Mouse (Mus musculus) Muller cell, postnatal 12 days (primary cell): ENCODE results near the gene Zbtb8os.
A peak's percentile ranks its signal among the peaks of the same experiment; 100 is the strongest.

Source experiments
- DNase-seq: peaks from one replicate; pipeline ENCODE4 v3.0.0-alpha.2; 2015; ENCODE audit errors: inconsistent ontology term

Zbtb8os gene

GRCm38 (mm10) chr4:129376961-129377545 lies 41.6 kb downstream of the Zbtb8os start:
- DNase-seq = peak; percentile 55

GRCm38 (mm10) chr4:129377601-129378390 lies 42.3 kb downstream of the Zbtb8os start, which contains the start of gene Zbtb8a:
Zbtb8a (minus strand) TSS chr4:129378116.
- DNase-seq = peak; percentile 80

GRCm38 (mm10) chr4:129379805-129380204 lies 44.3 kb downstream of the Zbtb8os start:
- no peak for DNase-seq

GRCm38 (mm10) chr4:129381148-129381547 lies 45.7 kb downstream of the Zbtb8os start:
- no peak for DNase-seq

GRCm38 (mm10) chr4:129382029-129382428 lies 46.5 kb downstream of the Zbtb8os start:
- no peak for DNase-seq

- DNase-seq = no peak
These were observed 47.0 kb downstream of the Zbtb8os start for GRCm38 (mm10) chr4:129382488-129382887.

- no peak for DNase-seq
These were observed 48.1 kb downstream of the Zbtb8os start for GRCm38 (mm10) chr4:129383586-129383985.

GRCm38 (mm10) chr4:129384440-129384839 lies 48.9 kb downstream of the Zbtb8os start:
- no peak for DNase-seq

GRCm38 (mm10) chr4:129385685-129386084 lies 50.2 kb downstream of the Zbtb8os start:
- no peak for DNase-seq

GRCm38 (mm10) chr4:129386269-129386946 lies 50.9 kb downstream of the Zbtb8os start:
- no peak for DNase-seq

- DNase-seq = no peak
These were observed 51.5 kb downstream of the Zbtb8os start for GRCm38 (mm10) chr4:129386989-129387388.

- DNase-seq = no peak
These were observed 52.9 kb downstream of the Zbtb8os start for GRCm38 (mm10) chr4:129388404-129388803.

GRCm38 (mm10) chr4:129390216-129390743 lies 54.8 kb downstream of the Zbtb8os start:
- no peak for DNase-seq

GRCm38 (mm10) chr4:129390936-129391557 lies 55.6 kb downstream of the Zbtb8os start:
- DNase-seq = no peak

GRCm38 (mm10) chr4:129394089-129394870 lies 58.8 kb downstream of the Zbtb8os start:
- no peak for DNase-seq

- no peak for DNase-seq
These were observed 61.5 kb downstream of the Zbtb8os start for GRCm38 (mm10) chr4:129396960-129397359.

- no peak for DNase-seq
These were observed 64.3 kb downstream of the Zbtb8os start for GRCm38 (mm10) chr4:129399813-129400212.
